Mouse (Mus musculus): ENCODE data around the gene Lrrc32.

The Lrrc32 gene

DNA sequence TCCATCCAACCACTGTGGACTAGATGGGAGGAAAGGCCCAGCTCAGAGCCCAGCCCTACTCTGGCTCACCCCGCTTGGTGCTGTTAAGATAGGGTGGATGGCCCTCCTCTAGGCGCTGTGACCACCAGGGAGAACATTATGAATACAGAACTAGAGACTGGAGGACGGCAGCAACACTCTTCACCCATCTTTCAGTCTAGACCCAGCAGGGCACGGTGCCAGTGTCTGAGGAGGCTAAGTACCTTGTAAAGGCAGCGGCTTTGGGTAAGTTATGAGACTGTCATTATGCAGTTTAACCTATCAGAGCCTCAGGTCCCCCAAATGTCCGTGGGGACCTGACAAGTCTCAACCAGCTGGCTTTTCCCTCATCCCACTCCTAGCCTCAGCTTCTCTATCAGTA lies at the start of gene Lrrc32:
Gene Lrrc32, plus strand, starts transcription at position 153 of the 400 bp plus-strand sequence.
- no peak for DNase-seq (ENCODE audit: low spot score in 2 of 2)

DNA sequence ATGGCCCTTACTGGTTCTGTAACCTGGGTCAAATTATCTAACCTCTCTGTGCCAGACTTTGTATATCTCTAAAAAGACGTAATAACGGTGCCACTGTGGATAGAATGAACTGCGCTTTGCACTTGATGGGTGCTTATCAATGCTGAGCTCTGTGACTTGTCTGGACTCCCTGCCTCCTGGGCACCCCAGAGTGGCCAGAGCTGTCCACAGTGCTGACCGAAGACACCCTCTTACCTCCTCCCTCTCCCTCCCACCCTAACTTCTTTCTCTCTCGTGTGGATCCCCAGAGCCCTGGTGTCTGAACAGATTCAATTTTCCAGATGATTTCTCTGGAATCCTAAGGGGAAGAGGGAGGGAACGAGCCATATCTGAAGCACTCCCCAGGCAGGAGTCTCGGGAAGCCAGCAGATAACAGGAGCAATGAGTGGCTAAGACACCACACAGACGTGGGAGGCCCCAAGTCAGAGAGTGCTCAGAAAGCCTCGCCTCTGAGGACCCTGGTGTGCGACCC lies 49.1 kb upstream of the Lrrc32 start, which contains the start of gene Gucy2d:
Gene Gucy2d, plus strand, starts transcription at position 461 of the 511 bp plus-strand sequence.
- DNase-seq (ENCODE audit: low spot score in 2 of 2) = no peak

DNA sequence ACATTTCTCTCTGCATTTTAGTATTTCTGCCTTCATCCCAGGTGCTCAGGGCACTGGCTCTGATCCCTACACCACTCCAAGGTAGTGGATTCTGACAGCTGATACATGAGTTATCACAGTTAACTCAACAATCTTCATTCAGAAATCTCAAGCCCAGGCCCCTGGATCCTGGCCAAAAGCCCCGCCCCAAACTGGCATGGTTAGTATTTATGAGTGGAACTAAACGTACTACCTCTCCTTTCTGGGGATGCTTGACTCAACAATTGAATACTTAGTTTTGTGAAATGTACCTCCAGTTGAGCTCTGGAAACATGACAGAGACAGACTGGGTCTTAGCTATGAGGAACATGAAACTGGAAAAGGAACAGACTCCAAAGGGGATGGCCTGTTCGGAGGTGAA lies 42.2 kb upstream of the Lrrc32 start:
- no peak for DNase-seq (ENCODE audit: low spot score in 2 of 2)

DNA sequence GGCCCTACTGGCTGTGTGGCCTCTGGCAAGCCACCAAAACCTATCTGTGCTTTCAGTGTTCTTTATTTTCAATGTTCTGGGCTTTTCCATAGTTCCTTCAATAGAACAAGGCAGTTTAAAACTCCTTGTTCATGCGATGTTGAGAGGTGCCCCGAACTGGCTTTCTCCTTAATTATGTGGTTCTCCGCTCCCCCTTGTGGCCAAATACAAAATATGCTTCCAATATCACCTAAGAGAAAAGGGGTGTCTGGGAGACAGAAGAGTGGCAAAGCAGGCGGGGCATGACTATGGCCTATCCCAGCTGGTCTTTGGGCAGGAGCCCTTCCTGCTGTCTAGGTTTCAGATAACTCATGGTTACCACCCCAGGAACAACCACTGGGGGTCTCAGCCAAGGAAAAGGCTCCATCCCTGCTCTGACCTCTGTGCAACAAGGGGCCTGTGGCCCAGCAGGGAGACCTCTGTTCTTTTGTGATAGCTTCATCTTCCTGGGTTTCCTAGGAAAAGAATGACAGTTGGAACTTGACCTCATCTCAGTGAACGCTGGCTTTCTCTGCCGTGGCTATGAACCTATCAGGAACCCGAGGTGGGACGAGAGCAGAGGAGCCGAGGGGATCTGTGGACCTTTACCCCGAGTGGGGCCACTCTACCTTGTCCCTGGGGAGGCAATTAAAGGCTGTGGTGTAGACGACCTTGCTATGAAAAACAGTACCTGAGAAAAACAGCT lies 41.3 kb upstream of the Lrrc32 start:
- DNase-seq (ENCODE audit: low spot score in 2 of 2) = no peak

- no peak for DNase-seq (ENCODE audit: low spot score in 2 of 2)
Measured at GRCm38 (mm10) chr7:98448309-98448630, 40.8 kb upstream of the Lrrc32 start.

- no peak for DNase-seq (ENCODE audit: low spot score in 2 of 2)
Measured at GRCm38 (mm10) chr7:98449696-98450095, 39.4 kb upstream of the Lrrc32 start.

- no peak for DNase-seq (ENCODE audit: low spot score in 2 of 2)
Measured at GRCm38 (mm10) chr7:98454397-98455120, 34.5 kb upstream of the Lrrc32 start.

DNA sequence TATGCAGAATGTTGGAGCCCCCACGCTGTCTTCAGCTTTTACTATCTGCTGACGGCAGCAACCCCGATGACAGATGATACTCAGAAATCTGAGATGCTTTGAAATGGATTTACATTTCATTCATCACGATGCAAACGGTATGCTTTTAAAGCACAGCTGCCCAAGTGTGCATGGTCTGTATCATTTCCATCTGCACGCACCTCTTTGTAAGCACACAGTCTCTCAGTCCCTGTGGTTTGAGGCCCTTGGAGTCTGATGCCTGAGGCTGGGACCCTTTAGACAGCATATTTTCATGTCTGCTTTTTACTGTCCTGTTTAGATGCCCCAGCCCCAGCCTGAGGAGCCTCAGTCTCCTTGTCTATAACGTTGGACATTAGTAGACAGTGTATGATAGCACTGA lies 28.8 kb upstream of the Lrrc32 start:
- no peak for DNase-seq (ENCODE audit: low spot score in 2 of 2)

GRCm38 (mm10) chr7:98469089-98469488 lies 20.0 kb upstream of the Lrrc32 start:
- no peak for DNase-seq (ENCODE audit: low spot score in 2 of 2)

DNA sequence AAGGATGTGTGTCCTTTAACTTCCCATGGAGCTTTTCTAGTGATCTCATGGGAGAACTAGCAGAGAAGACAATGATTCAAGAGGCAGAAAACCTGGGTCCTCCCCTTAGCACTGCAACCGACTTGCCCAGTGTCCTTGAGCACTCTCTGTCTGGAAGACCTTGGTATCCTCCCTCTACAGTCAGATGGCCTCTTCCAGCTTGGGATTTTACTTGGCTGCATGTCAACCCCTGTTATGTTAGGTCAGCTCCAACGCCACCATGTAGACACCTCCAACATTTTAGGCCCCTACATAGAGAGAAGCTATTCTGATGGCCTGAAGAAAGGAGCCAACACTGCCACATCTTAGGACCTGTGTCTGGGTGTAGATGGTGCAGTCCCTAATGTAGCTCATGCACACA lies 16.6 kb upstream of the Lrrc32 start:
- no peak for DNase-seq (ENCODE audit: low spot score in 2 of 2)

GRCm38 (mm10) chr7:98474558-98474957 lies 14.5 kb upstream of the Lrrc32 start:
- DNase-seq (ENCODE audit: low spot score in 2 of 2) = no peak

DNA sequence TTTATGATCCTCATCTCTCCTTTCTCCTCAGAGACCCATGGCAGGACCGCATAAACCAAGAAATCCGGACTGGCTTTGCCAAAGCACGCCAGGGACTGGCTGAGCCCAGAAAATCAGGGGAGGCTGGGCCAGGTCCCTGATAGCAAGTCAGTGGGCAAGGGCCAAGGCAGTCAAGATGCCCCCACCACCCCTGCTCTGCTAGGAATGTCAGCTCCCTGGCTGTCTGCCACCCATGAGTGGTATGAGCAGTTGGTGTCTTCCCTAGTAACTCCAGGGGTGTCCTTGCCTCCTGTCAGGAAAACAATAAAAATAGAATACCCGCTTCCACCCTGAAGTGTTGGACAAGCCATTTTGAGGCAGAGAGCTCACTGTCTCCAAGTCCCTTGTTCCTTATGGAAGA lies 11.9 kb upstream of the Lrrc32 start:
- DNase-seq (ENCODE audit: low spot score in 2 of 2) = no peak

DNA sequence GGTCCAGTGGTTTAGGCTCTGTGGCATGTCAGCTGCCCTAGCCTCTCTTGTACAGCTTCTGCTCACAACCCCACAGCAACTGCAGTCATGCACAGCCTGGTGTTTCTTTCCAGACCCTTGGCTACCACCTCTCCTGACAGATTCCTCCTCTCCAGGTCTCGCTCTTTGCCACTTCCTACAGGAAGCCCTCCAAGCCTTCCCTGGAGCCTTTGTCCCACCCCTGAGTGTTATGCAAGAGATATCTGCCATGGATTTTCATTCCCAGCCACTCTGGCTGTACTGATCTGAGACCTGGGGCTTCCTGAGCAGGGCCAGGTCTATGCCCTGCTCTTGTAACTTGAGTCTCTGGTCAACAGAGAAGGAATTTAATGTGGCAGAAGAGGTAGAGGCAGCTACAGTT lies 8.6 kb upstream of the Lrrc32 start:
- no peak for DNase-seq (ENCODE audit: low spot score in 2 of 2)

DNA sequence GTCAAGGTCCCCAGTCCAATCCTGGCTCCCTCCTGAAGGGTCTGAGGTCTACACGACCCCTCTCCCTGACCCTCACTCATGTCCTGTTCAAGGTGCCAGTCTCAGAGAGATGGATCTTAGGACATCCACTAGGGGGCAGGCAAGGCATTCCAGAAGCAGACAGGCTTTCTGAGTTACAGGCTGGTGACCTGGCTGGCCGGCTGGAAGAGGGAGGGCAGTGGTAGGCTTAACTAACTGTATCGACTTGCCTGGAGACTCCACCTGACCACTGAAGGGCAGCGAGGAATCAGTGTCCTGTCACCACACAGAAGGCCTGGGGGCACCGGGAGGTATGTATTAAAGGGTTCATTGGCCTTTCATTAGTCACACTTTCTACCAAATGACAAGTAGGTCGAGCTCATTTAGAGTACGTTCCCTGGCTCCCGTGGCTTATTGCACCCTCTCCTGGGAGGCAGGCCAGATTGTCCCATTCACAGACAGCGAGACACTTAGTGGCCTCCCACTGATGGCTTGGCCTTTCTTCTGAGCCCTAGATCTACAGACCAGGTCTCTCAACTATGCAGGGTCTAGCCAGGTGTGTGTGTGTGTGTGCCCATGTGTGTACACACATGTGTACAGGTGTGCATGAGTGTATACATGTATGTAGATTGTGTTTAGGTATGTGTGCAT lies 7.9 kb upstream of the Lrrc32 start:
- peak; percentile 37 to 60 for DNase-seq (ENCODE audit: low spot score in 2 of 2)

DNA sequence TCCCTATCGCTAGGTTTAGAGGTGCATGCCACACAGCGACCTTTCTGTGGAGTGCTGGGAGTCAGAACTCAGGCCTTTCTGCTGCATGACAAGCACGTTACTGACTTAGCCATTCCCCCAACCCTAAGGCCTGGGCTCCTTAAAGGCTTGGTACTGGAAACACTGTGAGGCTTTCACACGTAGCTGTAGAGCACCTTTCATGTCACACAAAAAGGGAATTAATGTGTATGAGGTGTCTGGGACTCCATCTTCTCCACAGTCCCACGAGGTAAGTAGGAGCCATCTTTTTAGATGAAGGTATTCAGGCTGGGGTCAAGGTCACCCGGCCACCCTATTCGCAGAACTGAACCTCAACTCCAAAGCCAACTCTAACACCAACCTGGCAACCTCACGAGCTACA lies 7.2 kb upstream of the Lrrc32 start:
- no peak for DNase-seq (ENCODE audit: low spot score in 2 of 2)

- no peak for DNase-seq (ENCODE audit: low spot score in 2 of 2)
Measured at GRCm38 (mm10) chr7:98482551-98483267, 6.4 kb upstream of the Lrrc32 start.

DNA sequence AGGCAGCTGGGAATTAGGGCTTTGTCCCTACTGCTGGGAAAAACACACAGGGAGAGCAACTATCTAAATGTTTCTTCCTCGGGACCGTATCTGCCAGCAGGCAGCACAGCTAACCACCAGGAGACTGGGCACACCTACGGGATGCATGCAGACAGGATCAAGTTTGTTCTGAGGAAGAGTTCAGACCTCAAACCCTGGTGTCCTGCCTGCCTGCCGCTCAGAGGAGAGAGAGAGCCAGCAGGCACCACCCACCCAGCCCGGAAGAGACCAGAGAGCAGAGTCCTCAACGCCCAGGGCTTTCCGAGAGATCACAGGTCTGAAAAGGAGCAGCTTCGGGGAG lies 5.8 kb upstream of the Lrrc32 start:
- no peak for DNase-seq (ENCODE audit: low spot score in 2 of 2)

DNA sequence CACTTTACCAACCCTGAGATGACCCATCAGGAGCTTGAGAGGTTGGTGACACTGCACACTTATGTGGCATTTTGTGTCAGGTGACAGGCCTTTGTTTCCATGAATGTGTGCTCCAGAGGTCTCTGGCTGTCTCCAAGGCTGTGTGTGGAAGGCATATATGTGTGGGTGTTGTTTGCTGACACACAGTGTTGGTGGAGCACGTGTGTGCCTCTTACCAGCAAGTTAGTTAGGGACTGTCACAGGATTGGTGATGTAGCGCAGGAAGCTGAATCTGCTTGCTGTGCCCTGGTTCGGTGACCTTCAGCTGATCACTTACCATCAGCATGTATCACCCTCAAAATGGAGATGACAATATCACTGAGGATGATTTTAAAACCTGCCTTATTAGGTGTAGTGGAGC lies 4.2 kb upstream of the Lrrc32 start:
- DNase-seq (ENCODE audit: low spot score in 2 of 2) = no peak

- DNase-seq (ENCODE audit: low spot score in 2 of 2) = no peak
Measured at GRCm38 (mm10) chr7:98485508-98485907, 3.6 kb upstream of the Lrrc32 start.

DNA sequence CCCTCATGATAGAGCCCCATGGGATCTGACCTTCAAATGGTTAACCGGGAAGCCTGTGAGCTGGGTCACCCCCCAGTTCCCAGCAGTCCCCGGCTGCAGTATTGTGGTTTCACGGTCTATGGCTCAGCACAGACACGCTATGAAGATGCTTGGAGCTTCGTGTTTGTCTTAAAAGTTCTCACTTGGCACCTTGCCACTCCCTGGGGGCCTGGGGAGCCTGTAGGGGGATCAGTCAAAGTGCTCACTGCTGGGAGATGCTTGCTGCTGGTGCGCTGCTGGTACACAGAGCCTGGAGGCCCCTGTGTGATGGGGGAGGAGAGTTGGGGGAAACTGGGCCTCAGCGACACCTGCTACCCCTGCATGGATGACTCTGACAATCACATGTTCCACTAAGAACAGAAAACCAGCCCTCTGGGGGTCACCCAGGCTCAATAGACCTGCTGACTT lies 2.6 kb upstream of the Lrrc32 start:
- DNase-seq (ENCODE audit: low spot score in 2 of 2) = no peak

DNA sequence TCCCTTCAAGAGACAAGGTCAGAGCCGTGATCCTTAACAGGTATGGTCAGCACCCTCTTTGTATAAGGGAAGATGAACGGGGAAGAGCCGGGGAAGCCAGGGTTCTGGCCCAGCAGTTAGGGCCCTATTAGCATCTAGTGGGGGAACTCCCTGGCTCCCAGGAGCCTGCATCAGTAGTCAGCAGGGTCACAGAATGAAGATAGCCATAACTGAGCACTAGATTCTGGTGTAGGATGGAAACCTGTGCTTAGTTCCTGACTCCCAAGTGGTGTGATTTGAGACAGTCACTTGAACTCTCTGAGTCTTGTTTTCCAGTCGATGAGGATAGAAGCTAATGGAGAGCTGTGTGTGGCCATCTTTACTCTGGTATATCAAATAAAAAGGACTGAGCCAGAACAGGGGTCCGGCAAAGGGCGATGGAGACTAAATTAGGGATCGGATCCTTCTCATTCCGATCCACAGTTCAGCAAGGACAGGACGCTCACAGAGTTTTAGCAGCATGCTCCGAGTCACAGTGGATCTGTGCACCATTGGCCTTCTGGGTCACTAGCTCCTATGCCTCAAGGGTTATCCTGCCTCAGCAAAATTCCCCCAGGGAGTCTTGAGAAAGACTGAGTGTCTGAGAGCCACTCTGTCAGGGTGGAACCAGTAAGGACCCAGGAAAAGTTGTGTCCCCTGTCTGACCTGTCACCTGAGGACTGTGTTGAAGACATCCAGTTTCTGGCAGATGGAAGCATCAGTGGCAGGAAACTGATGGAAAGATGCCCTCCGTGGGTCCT lies 1.7 kb upstream of the Lrrc32 start:
- DNase-seq (ENCODE audit: low spot score in 2 of 2) = no peak
